Mouse (Mus musculus) NIH3T3 (cell line): ENCODE data around the gene Trim34a.
"Not testable (repeated sequence)": the region's sequence is repeated elsewhere in the genome, so short reads cannot be mapped to it uniquely, and the experiment has no call there.

Source experiments
- DNase-seq: peaks from one replicate; pipeline ENCODE4 v3.0.0-alpha.2; 2012; ENCODE audit warnings: low read depth

Gene Trim34a

DNA sequence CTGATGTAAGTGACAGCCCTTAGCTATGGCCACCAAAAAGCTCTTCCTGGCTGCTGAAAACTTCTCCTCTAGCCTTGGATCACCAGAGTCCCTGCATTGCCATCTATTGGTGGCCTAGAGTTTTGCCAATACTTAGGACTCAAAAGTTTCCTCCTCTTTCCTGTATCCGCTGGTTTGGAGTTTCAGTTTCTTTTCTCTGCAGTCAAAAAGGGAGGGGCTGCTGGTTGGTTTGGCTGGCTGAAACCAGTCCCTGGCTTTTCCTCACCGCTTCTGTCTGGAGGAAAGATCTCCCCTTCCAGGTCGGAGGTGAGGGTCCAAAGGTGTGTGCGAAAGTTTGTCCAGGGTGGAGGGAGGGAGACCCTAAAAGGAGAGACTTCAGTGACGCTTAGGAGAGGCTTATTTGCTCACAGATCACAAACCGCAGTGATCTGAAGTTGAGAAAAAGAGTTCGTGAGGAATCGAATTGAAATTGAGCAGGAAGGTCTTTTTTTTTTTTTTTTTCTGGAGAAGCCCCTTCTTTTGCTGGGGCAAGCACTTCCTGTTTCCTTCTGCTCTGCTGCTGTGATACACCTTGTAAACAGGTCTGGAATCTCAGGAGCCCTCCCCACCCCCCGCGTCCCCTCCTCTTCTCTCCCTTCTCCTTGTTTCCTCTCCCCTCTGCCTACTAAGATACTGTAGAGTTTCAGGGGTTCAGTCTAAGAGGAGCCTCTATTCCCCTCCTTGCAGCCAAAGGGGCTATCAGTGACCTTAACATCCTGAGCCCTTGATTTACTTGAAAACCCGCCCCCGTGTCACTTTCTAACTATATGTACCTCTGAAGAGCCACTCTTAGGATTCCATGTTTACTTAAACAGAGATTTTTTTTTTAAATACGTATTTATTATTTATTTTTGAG lies at the start of gene Trim34a:
Gene Trim34a (plus strand): TSS at position 171 of the 895 bp plus-strand sequence.
- DNase-seq, result peak; percentile 84

GRCm38 (mm10) chr7:104195885-104196284 lies 48.4 kb upstream of the Trim34a start, which contains the start of gene Olfr649:
Gene Olfr649 (minus strand): TSS chr7:104195985.
- DNase-seq, result no peak

GRCm38 (mm10) chr7:104199822-104200221 lies 44.4 kb upstream of the Trim34a start:
- peak; percentile 84 for DNase-seq

DNA sequence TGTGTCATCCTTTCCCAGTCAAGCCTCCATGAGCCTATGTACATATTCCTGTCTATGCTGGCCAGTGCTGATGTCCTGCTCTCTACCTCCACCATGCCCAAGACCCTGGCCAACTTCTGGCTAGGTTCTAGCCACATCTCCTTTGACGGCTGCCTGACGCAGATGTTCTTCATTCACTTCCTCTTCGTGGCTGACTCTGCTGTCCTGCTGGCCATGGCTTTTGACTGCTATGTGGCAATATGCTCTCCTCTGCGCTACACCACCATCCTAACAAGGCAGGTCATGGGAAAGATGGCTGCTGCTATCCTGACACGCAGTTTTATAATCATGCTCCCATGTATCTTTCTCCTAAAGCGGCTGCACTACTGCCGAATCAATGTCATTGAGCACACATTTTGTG lies 38.1 kb upstream of the Trim34a start:
- no peak for DNase-seq

- no peak for DNase-seq
These were observed 28.2 kb upstream of the Trim34a start for GRCm38 (mm10) chr7:104216011-104216535.

- DNase-seq, result no peak
These were observed 26.4 kb upstream of the Trim34a start for GRCm38 (mm10) chr7:104217881-104218280.

- DNase-seq, result peak; percentile 83
These were observed 25.3 kb upstream of the Trim34a start, which contains the start of gene Trim6 for GRCm38 (mm10) chr7:104218701-104219569. Gene Trim6 (plus strand): TSS chr7:104218793.

- peak; percentile 63 for DNase-seq
These were observed 13.1 kb upstream of the Trim34a start for GRCm38 (mm10) chr7:104231203-104231602.

GRCm38 (mm10) chr7:104240857-104241256 lies 3.4 kb upstream of the Trim34a start:
- no peak for DNase-seq

- peak; percentile 1 for DNase-seq
These were observed 641 bp upstream of the Trim34a start for GRCm38 (mm10) chr7:104243616-104244015.

- not testable (repeated sequence) for DNase-seq
These were observed 16.1 kb downstream of the Trim34a start for GRCm38 (mm10) chr7:104260380-104260779.

GRCm38 (mm10) chr7:104265335-104265734 lies 21.1 kb downstream of the Trim34a start:
- not testable (repeated sequence) for DNase-seq

GRCm38 (mm10) chr7:104279361-104279760 lies 35.1 kb downstream of the Trim34a start:
- DNase-seq, result not testable (repeated sequence)

DNA sequence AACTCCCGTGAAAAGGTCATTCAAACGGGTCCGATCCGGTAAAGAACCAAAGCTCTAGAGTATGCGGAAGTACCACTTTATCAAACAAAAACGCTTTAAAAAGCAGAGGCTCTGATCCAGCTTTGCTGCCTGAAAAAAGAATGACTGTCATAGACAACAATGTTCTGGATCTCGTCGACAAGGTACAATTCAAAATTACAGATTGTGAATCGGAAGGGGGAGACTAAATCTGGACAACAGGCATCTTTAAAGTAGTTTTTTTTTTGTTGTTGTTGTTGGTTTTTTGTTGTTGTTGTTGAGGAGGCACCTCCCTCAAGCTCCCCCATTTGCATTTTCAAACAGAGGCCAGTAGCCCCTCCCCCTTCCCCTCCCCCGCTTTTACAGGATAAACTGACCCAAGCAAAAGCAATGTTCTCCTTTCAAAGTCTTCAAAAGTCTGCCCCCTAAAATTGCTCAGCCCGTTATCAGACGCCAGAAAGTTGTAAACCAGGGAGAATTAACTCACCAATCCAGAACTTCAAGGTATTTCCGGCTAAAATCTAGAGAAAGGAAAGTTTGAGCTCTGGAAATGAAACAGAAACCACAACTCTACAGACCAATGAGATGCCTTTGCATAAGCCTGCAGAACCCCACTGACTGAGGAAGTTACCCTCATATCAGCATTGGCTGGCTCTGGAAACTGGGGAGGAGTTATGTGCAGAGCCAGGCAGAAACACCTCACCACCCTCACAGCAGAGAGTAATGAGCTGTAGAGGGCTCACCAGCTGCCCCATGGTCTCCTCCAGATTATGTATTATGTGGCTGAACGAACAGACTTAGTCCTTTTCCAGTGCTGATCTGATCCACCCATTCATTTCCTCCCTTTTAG lies 43.6 kb downstream of the Trim34a start, which contains the start of gene Trim5:
Gene Trim5 (minus strand): TSS at position 519 of the 868 bp plus-strand sequence.
- not testable (repeated sequence) for DNase-seq

- no peak for DNase-seq
These were observed 46.4 kb downstream of the Trim34a start for GRCm38 (mm10) chr7:104290641-104291040.

DNA sequence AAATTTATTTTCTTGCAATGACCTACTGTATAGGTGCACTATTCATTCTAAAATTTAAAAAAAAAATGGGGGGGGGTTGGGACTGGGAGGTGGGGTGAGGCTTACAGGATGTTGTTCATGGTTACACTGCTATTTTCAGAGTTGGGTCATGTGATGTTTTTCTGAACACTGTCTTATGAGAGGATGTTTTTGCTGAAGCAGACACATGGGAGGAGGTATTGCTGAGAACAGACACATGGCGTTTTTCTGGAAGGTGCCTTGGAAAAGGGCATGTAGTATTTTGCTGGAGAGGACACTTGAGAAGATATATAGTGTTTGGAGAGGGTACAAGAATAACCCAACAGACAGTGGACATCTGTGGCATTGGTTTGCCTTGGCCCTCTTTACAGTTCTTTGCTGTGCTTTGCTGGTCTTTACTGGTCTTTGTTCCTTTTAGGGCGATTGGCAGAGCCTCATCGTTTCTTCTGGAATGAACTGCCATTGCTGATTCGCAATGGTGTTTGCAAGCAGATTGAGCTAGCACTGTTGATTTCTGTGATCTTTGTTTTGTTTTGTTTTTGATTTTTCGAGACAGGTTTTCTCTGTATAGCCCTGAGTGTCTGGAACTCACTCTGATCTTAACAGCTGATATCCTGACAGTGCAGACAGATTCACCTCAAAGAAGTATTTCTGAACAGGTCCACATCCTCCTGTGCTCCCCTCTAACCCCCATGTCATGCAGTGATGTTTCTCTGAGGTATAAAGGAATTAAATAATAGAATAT lies 47.6 kb downstream of the Trim34a start:
- no peak for DNase-seq
